Mouse (Mus musculus): Measurements from ENCODE around the gene Cecr2.

- TF ChIP-seq CTCF (IDR thresholded peaks at IDR 0.05; ENCODE audit: low read depth, low read length), result no peak
- no peak for TF ChIP-seq POLR2AphosphoS5 (IDR thresholded peaks at IDR 0.05; ENCODE audit: insufficient replicate concordance, low read depth, low read length)
- TF ChIP-seq GATA1 (IDR thresholded peaks at IDR 0.05; ENCODE audit: borderline replicate concordance, low read length), result no peak
- TF ChIP-seq GATA2 (IDR thresholded peaks at IDR 0.05; ENCODE audit: borderline replicate concordance, low read depth, low read length), result no peak
- no peak for TF ChIP-seq TAL1 (conservative IDR thresholded peaks at IDR 0.05; ENCODE audit: low read depth, low read length)
These were observed 1.7 kb downstream of the Cecr2 start for GRCm38 (mm10) chr6:120667911-120668310.
